Mouse (Mus musculus) colon, adult 2 months (tissue): ENCODE measurements around the gene Gm3625. TPM values are rescaled to one million over a fixed set of nuclear protein-coding genes. Genes with fewer than 3 reads are reported as not detected.

Source experiments
- polyA plus RNA-seq: library from polyadenylated mRNA; depleted of rRNA; stranded (reverse); fragments of >200 nt; gene quantifications from 2 replicates; pipeline ENCODE4 v1.2.3, GENCODE M21; 2012; rRNA removed

Gm3625 gene
- not detected in 2 replicates for polyA plus RNA-seq

DNA sequence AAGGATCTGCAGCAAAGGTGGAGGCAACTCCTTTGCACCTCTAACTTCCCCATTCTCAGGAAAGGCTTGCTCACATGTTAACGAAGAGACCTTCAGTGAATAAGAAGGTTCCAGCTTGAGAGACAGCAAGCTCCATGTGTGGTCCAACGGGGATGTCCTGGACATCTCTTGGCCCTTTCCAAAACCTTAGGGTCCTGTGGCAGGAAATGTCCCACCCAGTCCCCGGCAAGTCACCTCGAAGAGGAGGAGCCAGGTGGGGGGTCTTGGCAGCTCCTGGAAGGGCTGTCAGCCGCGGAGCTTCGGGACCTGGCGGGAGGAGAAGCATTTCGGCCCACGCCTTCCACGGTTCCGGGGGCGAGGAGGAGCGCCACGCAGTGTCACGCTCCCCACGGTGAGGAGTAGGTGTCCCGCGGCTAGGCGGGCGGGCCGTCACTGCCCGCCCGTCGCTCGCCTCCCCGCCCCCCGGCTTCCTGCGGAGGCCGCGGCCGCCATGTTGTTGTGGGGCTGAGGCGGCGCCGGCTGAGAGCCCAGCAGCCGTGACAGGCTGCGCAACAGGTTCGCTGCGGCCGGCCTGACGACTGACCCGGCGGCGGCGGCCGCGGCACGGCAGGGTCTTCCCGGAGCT is at the start of gene Gm3625, which contains the start of gene Itsn2:
TSS of gene Gm3625 (minus strand) at position 387 of the 625 bp plus-strand sequence.
TSS of gene Itsn2 (plus strand) at position 98 of the 625 bp plus-strand sequence.

Other genes starting within 250 kb of the Gm3625 start
- gene Ncoa1, start 115.7 kb downstream of the Gm3625 start, polyA plus RNA-seq: 24.9 and 25.6 TPM in 2 replicates
- gene Itsn2, start 289 bp downstream of the Gm3625 start, polyA plus RNA-seq: 17.4 and 17.5 TPM in 2 replicates
- gene Fam228a, start 145.5 kb upstream of the Gm3625 start, polyA plus RNA-seq: not detected in 2 replicates
- gene Pfn4, start 176.1 kb upstream of the Gm3625 start, polyA plus RNA-seq: 0.07 and 0.10 TPM in 2 replicates
- 0.08 and 0.23 TPM in 2 replicates for gene Fam228b, start 176.3 kb upstream of the Gm3625 start, polyA plus RNA-seq
- gene Sf3b6, start 224.6 kb upstream of the Gm3625 start, polyA plus RNA-seq: 36.7 and 37.3 TPM in 2 replicates
- gene Fkbp1b, start 248.7 kb upstream of the Gm3625 start, polyA plus RNA-seq: 7.6 and 9.2 TPM in 2 replicates